Mouse (Mus musculus): Measurements from ENCODE around the gene Ccdc8. TPM values are rescaled to one million over a fixed set of nuclear protein-coding genes. Genes with fewer than 3 reads are reported as not detected.

The Ccdc8 gene
- polyA plus RNA-seq, 1 experiment from 2014 or later = 7.3 TPM

DNA sequence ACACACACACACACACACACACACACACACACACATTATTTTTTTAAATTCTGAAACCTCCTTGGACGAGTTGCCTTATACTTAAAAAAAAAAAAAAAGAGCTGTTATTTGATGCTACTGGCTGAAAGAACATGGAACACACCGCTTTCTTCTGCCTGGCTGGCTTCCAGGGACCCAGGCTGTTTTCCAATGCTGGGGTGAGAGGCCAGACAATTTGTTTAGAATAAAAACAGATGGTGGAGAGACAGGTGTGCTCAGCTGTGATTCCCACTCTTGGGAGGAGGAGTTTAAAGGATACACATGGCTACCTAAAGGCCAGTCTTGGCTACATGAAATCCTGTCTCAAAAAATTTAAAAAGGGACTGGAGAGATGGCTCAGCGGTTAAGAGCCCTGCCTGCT lies 4.1 kb upstream of the Ccdc8 start:
- H3K4me2 ChIP-seq (ENCODE audit: low read length) = no peak overlapping the region
- ATAC-seq = no peak
- no peak overlapping the region for H3K4me3 ChIP-seq (replicated peaks; ENCODE audit: low read length)
- WGBS = 23% methylated on average over 3 of the region's 3 CpGs
- no peaks in the 10 kb centered on the region for H3K9me3 ChIP-seq (ENCODE audit: control insufficient read depth, low read length)
- no peak overlapping the region for H3K9ac ChIP-seq (replicated peaks; ENCODE audit: low read depth, low read length)
- H3K36me3 ChIP-seq (ENCODE audit: control insufficient read depth, insufficient read depth) = no peaks in the 10 kb centered on the region
- peak overlapping the region; percentile 24 for H3K27ac ChIP-seq (ENCODE audit: low read length)
- no peaks in the 10 kb centered on the region for H3K27me3 ChIP-seq (replicated peaks; ENCODE audit: control insufficient read depth, insufficient read depth, low read length)
- H3K4me1 ChIP-seq (replicated peaks; ENCODE audit: control insufficient read depth, insufficient read depth, low read length) = peaks cover 39% of the 10 kb centered on the region

GRCm38 (mm10) chr7:16990006-16990744 lies 2.3 kb upstream of the Ccdc8 start:
- peak overlapping the region; percentile 15; the same call in 1 of the 2 replicates for H3K27ac ChIP-seq (ENCODE audit: low read length)
- peaks cover 43% of the 10 kb centered on the region for H3K4me1 ChIP-seq (replicated peaks; ENCODE audit: control insufficient read depth, insufficient read depth, low read length)
- no peaks in the 10 kb centered on the region for H3K36me3 ChIP-seq (ENCODE audit: control insufficient read depth, insufficient read depth)
- no peak overlapping the region for H3K4me2 ChIP-seq (ENCODE audit: low read length)
- no peak overlapping the region for H3K9ac ChIP-seq (replicated peaks; ENCODE audit: low read depth, low read length)
- no peak for ATAC-seq
- H3K9me3 ChIP-seq (ENCODE audit: control insufficient read depth, low read length) = no peaks in the 10 kb centered on the region
- no peak overlapping the region for H3K4me3 ChIP-seq (replicated peaks; ENCODE audit: low read length)
- H3K27me3 ChIP-seq (replicated peaks; ENCODE audit: control insufficient read depth, insufficient read depth, low read length) = no peaks in the 10 kb centered on the region
- WGBS = 27% methylated on average over 15 of the region's 15 CpGs

GRCm38 (mm10) chr7:16991681-16992450 lies 642 bp upstream of the Ccdc8 start:
- Histone ChIP-seq H3K9me3 (ENCODE audit: control insufficient read depth, low read length) (no peaks in the 10 kb centered on the region), H3K36me3 (ENCODE audit: control insufficient read depth, insufficient read depth) (no peaks in the 10 kb centered on the region), H3K4me3 (replicated peaks; ENCODE audit: low read length) (no peak overlapping the region), H3K4me2 (ENCODE audit: low read length) (no peak overlapping the region), H3K27me3 (replicated peaks; ENCODE audit: control insufficient read depth, insufficient read depth, low read length) (no peaks in the 10 kb centered on the region), H3K27ac (ENCODE audit: low read length) (peak overlapping the region; percentile 5; the same call in 1 of the 2 replicates), H3K4me1 (replicated peaks; ENCODE audit: control insufficient read depth, insufficient read depth, low read length) (peaks cover 44% of the 10 kb centered on the region), H3K9ac (replicated peaks; ENCODE audit: low read depth, low read length) (no peak overlapping the region)
- 50% methylated on average over 18 of the region's 18 CpGs for WGBS
- ATAC-seq = peak; percentile 57

DNA sequence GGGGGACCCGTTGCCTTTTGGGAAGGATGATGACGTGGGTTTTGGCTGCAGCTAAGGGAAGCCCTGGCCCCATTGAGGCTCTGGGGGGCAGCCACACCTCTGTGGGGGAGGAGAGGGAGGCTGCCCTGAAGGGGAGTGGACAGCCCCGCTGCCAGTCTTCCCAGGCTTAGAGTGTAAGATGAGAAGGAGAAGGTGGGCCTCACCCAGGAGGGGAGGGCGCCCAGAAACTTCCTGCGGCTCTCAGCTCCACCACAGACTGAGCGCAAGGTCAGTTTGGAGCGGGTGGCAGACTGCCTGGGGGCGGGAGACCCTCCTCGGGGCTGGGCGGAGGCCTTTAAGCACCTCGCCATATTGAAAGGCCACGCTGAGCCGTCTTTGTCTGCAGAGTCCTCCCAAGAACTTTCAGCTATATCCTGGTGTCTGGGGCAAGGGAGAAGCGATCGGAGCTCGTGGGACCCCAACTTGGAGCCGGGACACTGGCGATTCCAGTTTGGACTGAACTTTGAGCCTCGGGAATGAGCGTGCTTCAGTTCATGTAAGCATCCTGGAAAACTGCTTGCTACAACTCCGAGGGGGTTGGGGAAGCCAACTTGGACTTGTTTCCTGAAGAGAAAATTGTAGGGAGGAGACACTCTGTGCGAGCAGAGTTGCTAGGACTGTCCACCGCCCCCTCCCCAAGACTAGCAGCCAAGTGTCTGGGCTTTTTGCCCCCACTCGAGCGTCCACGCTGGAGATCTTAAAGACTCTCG lies 1.3 kb downstream of the Ccdc8 start:
- 2% methylated on average over 27 of the region's 27 CpGs for WGBS
- H3K4me3 ChIP-seq (replicated peaks; ENCODE audit: low read length) = peak overlapping the region; percentile 33
- no peak overlapping the region; the same call in 1 of the 2 replicates for H3K27ac ChIP-seq (ENCODE audit: low read length)
- peak; percentile 80 for ATAC-seq
- H3K4me1 ChIP-seq (replicated peaks; ENCODE audit: control insufficient read depth, insufficient read depth, low read length) = peaks cover 29% of the 10 kb centered on the region
- no peaks in the 10 kb centered on the region for H3K27me3 ChIP-seq (replicated peaks; ENCODE audit: control insufficient read depth, insufficient read depth, low read length)
- H3K9me3 ChIP-seq (ENCODE audit: control insufficient read depth, low read length) = no peaks in the 10 kb centered on the region
- peak overlapping the region; percentile 48 for H3K4me2 ChIP-seq (ENCODE audit: low read length)
- H3K9ac ChIP-seq (replicated peaks; ENCODE audit: low read depth, low read length) = peak overlapping the region; percentile 52
- no peaks in the 10 kb centered on the region for H3K36me3 ChIP-seq (ENCODE audit: control insufficient read depth, insufficient read depth)

- Histone ChIP-seq H3K27ac (ENCODE audit: low read length) (no peak overlapping the region; the same call in 1 of the 2 replicates), H3K36me3 (ENCODE audit: control insufficient read depth, insufficient read depth) (no peaks in the 10 kb centered on the region)
- 9% methylated on average over 20 of the region's 20 CpGs for WGBS
These were observed 1.9 kb downstream of the Ccdc8 start for GRCm38 (mm10) chr7:16994400-16994799.

GRCm38 (mm10) chr7:16995345-16995744 lies 2.8 kb downstream of the Ccdc8 start:
- 82% methylated on average over 4 of the region's 4 CpGs for WGBS
- no peak overlapping the region for H3K27ac ChIP-seq (ENCODE audit: low read length)
- H3K36me3 ChIP-seq (ENCODE audit: control insufficient read depth, insufficient read depth) = no peaks in the 10 kb centered on the region
- no peak overlapping the region; the same call in 1 of the 2 replicates for H3K9ac ChIP-seq (replicated peaks; ENCODE audit: low read depth, low read length)
- H3K9me3 ChIP-seq (ENCODE audit: control insufficient read depth, low read length) = no peaks in the 10 kb centered on the region
- peak overlapping the region; percentile 48 for H3K4me2 ChIP-seq (ENCODE audit: low read length)
- H3K27me3 ChIP-seq (replicated peaks; ENCODE audit: control insufficient read depth, insufficient read depth, low read length) = no peaks in the 10 kb centered on the region
- no peak overlapping the region for H3K4me3 ChIP-seq (replicated peaks; ENCODE audit: low read length)
- ATAC-seq = no peak
- peaks cover 24% of the 10 kb centered on the region for H3K4me1 ChIP-seq (replicated peaks; ENCODE audit: control insufficient read depth, insufficient read depth, low read length)

More at GRCm38 (mm10) chr7:16994400-16994799, 1.9 kb downstream of the Ccdc8 start:
- no peaks in the 10 kb centered on the region for H3K27me3 ChIP-seq (replicated peaks; ENCODE audit: control insufficient read depth, insufficient read depth, low read length)
- peak overlapping the region; percentile 33 for H3K4me3 ChIP-seq (replicated peaks; ENCODE audit: low read length)
- peaks cover 29% of the 10 kb centered on the region for H3K4me1 ChIP-seq (replicated peaks; ENCODE audit: control insufficient read depth, insufficient read depth, low read length)
- peak overlapping the region; percentile 52 for H3K9ac ChIP-seq (replicated peaks; ENCODE audit: low read depth, low read length)
- peak overlapping the region; percentile 48 for H3K4me2 ChIP-seq (ENCODE audit: low read length)
- no peaks in the 10 kb centered on the region for H3K9me3 ChIP-seq (ENCODE audit: control insufficient read depth, low read length)
- ATAC-seq = no peak

GRCm38 (mm10) chr7:16999233-16999632 lies 6.7 kb downstream of the Ccdc8 start:
- peaks cover 7% of the 10 kb centered on the region for H3K4me1 ChIP-seq (replicated peaks; ENCODE audit: control insufficient read depth, insufficient read depth, low read length)
- no peak overlapping the region for H3K27ac ChIP-seq (ENCODE audit: low read length)
- no peak overlapping the region for H3K4me2 ChIP-seq (ENCODE audit: low read length)
- H3K36me3 ChIP-seq (ENCODE audit: control insufficient read depth, insufficient read depth) = no peaks in the 10 kb centered on the region
- H3K9ac ChIP-seq (replicated peaks; ENCODE audit: low read depth, low read length) = no peak overlapping the region
- H3K9me3 ChIP-seq (ENCODE audit: control insufficient read depth, low read length) = no peaks in the 10 kb centered on the region
- no peaks in the 10 kb centered on the region for H3K27me3 ChIP-seq (replicated peaks; ENCODE audit: control insufficient read depth, insufficient read depth, low read length)
- no peak for ATAC-seq
- H3K4me3 ChIP-seq (replicated peaks; ENCODE audit: low read length) = no peak overlapping the region
- 73% methylated on average over 4 of the region's 4 CpGs for WGBS

DNA sequence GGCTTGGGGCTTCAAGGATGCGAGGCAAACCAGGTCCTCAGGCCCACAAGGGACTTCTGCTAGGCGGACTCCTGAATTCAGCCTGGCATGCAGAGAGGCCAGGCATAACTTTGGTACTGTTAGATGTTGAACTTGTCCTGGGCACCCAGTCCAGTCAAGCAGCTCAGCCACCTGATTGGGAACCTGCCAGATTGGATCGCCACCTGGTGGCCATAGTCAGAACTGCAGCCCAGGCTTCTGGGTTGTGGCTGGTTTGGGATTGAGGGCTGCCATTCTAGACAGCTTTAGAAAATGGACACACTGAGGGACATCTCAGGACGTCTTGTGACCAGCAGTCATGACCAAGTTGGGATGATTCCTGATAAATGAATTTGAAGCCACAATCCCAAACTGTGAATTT lies 7.1 kb downstream of the Ccdc8 start:
- no peak; the same call in 1 of the 2 replicates for ATAC-seq

More for the DNA sequence above, 7.1 kb downstream of the Ccdc8 start:
- Histone ChIP-seq H3K4me2 (ENCODE audit: low read length) (no peak overlapping the region), H3K36me3 (ENCODE audit: control insufficient read depth, insufficient read depth) (no peaks in the 10 kb centered on the region; the same call in 1 of the 2 replicates), H3K27ac (ENCODE audit: low read length) (no peak overlapping the region), H3K27me3 (replicated peaks; ENCODE audit: control insufficient read depth, insufficient read depth, low read length) (no peaks in the 10 kb centered on the region), H3K4me1 (replicated peaks; ENCODE audit: control insufficient read depth, insufficient read depth, low read length) (peaks cover 3% of the 10 kb centered on the region), H3K4me3 (replicated peaks; ENCODE audit: low read length) (no peak overlapping the region), H3K9ac (replicated peaks; ENCODE audit: low read depth, low read length) (no peak overlapping the region), H3K9me3 (ENCODE audit: control insufficient read depth, low read length) (no peaks in the 10 kb centered on the region)
- WGBS = 18% methylated on average over 4 of the region's 4 CpGs
